Comparison of ENCODE assay signal across 8 mouse cellular contexts in the genomic region with DNA sequence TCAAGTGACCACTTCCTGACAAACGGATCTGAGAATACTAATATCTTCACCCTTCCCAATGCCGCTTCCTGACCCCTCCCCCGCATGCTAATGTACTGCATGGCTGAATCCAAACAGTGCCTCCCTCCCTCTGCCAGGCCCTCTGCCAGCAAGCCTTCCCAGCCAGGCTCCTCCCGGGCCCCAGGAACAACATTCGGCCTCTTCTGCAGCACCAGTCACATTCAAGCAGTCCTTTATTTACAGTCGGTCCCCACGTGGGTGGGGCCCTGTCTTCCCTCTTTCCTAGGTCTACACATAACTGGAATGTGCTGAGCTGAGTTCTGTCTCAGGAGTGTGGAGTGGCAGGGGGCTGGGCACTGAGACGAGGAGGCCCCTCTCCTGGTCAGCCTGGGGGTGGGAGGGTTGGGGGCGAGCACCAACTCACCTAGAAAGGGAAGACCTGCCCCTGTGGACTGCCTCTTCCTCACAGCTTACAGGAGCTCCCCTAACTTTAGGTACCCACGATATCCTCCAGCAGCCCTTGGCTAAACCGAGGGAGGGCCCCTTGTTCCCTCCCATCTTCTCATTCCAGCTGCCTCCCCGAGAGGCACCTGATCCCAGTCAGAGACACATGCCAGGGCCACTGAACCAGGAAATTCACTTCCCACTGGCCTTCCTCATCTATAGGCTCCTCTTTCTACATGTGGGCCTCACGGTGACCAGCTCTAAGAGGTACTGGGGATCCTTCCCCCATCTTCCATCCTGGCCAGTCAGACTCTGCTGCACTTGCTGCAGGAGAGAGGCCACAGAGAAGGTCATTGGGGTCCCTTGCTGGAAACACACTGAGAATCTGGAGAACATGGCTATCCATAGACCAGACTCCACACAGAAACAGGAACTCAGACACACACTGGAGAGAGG. TPM values are rescaled to one million over a fixed set of nuclear protein-coding genes. Genes with fewer than 3 reads are reported as not detected.
A peak's percentile ranks its signal among the peaks of the same experiment; 100 is the strongest.
DNase-seq lines count a peak whose midpoint lies in the region; ATAC-seq lines count a peak whose summit lies in the region.

No protein-coding gene starts in this region.

- peaks cover 72% of the 10 kb centered on the region for H3K36me3 ChIP-seq in megakaryocyte, embryonic 14.5 days (replicated peaks; ENCODE audit: low read length)
- peaks cover 39% of the 10 kb centered on the region for H3K36me3 ChIP-seq in forebrain, embryonic 13.5 days (ENCODE audit: poor library complexity, severe bottlenecking)

- DNase-seq in heart, postnatal 25 days (ENCODE audit: low spot score) = peak; percentile 62
- DNase-seq in large intestine, adult 2 months (ENCODE audit: low read depth, low spot score) = peak; percentile 74
- DNase-seq in lung, adult 18-20 months = peak; percentile 92 to 95
- peak; percentile 78 for DNase-seq in ovary, postnatal 14 days (ENCODE audit: low spot score)
- DNase-seq in thymus, postnatal 4 days = no peak

- ATAC-seq in megakaryocyte, adult 5-6 weeks (ENCODE audit: poor library complexity, severe bottlenecking) = no peak
- peak; percentile 31; the same call in 1 of the 2 replicates for ATAC-seq in forebrain, embryonic 13.5 days

- H3K4me3 ChIP-seq in megakaryocyte, embryonic 14.5 days (replicated peaks) = peak overlapping the region; percentile 99
- peak overlapping the region; percentile 2; the same call in 1 of the 2 replicates for H3K4me3 ChIP-seq in forebrain, embryonic 13.5 days

- H3K9ac ChIP-seq in forebrain, embryonic 13.5 days = peak overlapping the region; percentile 93; the same call in 1 of the 2 replicates

- peaks cover 99% of the 10 kb centered on the region for H3K4me1 ChIP-seq in megakaryocyte, embryonic 14.5 days
- H3K4me1 ChIP-seq in forebrain, embryonic 13.5 days = peaks cover 87% of the 10 kb centered on the region

- peak overlapping the region; percentile 99 for H3K27ac ChIP-seq in forebrain, embryonic 13.5 days

- intact Hi-C loops in heart, postnatal 25 days (cut with DNase I) = no loop called here

- H3K9me3 ChIP-seq in megakaryocyte, embryonic 14.5 days = no peaks in the 10 kb centered on the region
- no peaks in the 10 kb centered on the region for H3K9me3 ChIP-seq in forebrain, embryonic 13.5 days (replicated peaks)

- WGBS in forebrain, embryonic 13.5 days = 7% methylated on average over 13 of the region's 13 CpGs
- 5% methylated on average over 13 of the region's 13 CpGs for WGBS in large intestine, adult 2 months

- H3K27me3 ChIP-seq in megakaryocyte, embryonic 14.5 days (replicated peaks) = no peaks in the 10 kb centered on the region
- H3K27me3 ChIP-seq in forebrain, embryonic 13.5 days = no peaks in the 10 kb centered on the region

- peak overlapping the region; percentile 79 for H3K4me2 ChIP-seq in forebrain, embryonic 13.5 days

RNA-seq across cellular contexts. Expression of gene Tet3, which starts 15.2 kb away (rescaled TPM):
- polyA plus RNA-seq in megakaryocyte, embryonic 14.5 days (2012; ENCODE audit: insufficient read depth, low replicate concordance) = 10.6 and 12.2 TPM in 2 replicates
- total RNA-seq in megakaryocyte, adult 5-6 weeks (2015) = 36.1 and 36.2 TPM in 2 replicates
- 15.8 and 23.1 TPM in 2 replicates for total RNA-seq in megakaryocyte, adult 5-6 weeks (2017)
- polyA plus RNA-seq in forebrain, embryonic 13.5 days (2015; fragmentation: Nextera tagmentation; extraction: Ambion mirVana) = 65.3 and 79.4 TPM in 2 replicates
- total RNA-seq in heart, postnatal 25 days (2021) = 10 to 100 TPM; 32.6 to 40.8 TPM
- polyA plus RNA-seq in large intestine, adult 2 months (2012; rRNA removed) = 9.3 and 14.2 TPM in 2 replicates
